Mouse (Mus musculus): ENCODE measurements around the gene Clec11a.
A peak's percentile ranks its signal among the peaks of the same experiment; 100 is the strongest.
"Not testable (repeated sequence)": the region's sequence is repeated elsewhere in the genome, so short reads cannot be mapped to it uniquely, and the experiment has no call there.

Gene Clec11a

GRCm38 (mm10) chr7:44322290-44322689 is 15.6 kb upstream of the Clec11a start:
- DNase-seq = no peak

DNA sequence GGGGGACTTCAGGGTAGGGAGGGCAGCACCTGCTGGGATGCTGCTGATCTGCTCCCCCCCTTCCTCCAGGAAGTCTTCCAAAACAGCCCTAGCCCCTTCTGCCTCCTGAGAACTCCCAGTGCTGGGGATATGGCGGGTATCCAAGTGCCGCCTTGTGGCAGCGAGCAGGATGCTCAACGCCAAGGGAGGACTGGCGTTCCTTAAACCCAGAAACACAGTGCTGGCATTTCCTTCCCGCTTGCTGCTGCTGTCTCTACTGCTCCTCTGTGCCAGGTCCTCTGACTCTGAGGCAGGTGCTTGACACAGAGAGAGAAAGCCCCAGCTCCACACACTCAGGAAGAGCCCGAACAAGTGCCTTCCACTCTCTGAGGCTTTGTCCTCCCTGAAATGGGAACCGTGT is 14.2 kb upstream of the Clec11a start:
- DNase-seq = no peak

- peak; percentile 72 to 75 for DNase-seq
These were observed 11.2 kb upstream of the Clec11a start for GRCm38 (mm10) chr7:44317913-44318312.

- DNase-seq = no peak
These were observed 5.8 kb upstream of the Clec11a start for GRCm38 (mm10) chr7:44312484-44312883.

DNA sequence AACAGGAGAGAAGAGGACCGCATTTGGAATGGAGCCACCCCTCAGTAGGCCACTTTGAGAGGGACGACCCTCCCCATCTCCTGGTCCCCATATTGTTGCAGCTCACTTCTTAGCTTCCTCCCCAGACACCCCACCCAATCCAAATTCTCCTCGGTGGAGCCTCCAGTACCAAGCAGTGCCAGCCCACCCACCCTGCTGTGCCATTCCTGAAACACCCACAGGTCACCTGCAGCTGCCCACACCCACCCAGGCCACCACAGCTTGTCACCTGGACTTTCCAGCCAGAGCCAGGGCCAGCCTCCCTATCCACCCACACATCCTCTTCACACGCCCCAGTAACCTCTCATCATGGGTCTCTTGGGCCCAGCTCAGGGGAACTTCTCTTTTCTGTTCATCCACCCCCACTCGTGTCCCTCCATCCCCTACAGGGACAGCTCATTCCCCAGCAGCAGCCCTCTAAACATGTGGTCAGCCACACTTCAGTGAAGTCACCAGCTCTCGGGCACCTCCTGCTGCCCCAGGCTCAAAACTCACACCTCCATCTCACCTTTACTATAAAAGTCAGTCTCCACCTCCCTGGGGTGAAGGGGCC is 5.1 kb upstream of the Clec11a start:
- peak; percentile 82 to 87 for DNase-seq

- peak; percentile 56 to 60 for DNase-seq
These were observed 4.4 kb upstream of the Clec11a start for GRCm38 (mm10) chr7:44310878-44311712.

- peak; percentile 48 to 51 for DNase-seq
These were observed 3.7 kb upstream of the Clec11a start for GRCm38 (mm10) chr7:44310285-44310877.

DNA sequence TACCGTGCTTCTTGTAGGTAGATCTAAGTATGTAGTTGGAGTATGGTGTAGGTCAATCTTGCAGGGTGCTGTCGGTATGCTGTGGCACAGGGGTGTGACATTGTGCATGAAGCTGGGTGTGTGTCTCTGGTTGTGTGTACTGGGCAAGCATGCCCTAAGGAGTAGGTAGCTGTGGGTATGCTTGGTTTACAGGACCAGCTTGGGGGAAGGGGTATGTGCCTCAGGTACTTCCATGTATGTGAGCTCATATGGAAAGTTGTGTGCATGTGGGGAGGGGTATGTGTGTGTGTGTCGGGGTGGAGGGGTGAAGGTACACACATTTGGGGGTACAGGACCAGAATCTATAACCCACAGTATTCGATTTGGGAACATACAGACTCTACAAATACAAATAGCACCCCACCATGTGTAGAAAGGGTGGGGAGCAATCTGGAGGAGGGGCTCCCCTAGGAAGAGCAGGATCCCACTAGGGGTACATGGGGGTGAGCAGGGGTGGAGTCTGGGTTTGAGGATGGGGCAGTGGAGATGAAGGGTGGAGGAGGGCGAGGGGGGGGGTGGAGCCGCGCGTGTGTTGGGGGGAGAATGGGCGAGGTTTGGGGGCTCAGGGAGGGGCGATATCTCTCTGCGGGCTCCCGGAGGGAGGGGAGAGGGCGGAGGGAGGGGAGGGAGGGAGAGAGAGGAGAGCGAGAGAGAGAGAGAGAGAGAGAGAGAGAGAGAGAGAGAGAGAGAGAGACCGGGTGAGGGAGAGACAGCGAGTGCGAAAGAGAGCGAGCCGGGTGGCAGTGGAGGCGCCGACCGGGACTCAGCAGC is 3.0 kb upstream of the Clec11a start, which contains the start of gene Shank1:
Shank1 (plus strand) TSS at position 779 of the 810 bp plus-strand sequence.
- no peak for DNase-seq

- no peak for DNase-seq
These were observed 739 bp upstream of the Clec11a start for GRCm38 (mm10) chr7:44307261-44308020.

- DNase-seq = no peak
These were observed 1.0 kb downstream of the Clec11a start for GRCm38 (mm10) chr7:44305686-44306085.

- DNase-seq = peak; percentile 94 to 98
These were observed 1.7 kb downstream of the Clec11a start for GRCm38 (mm10) chr7:44304775-44305641.

DNA sequence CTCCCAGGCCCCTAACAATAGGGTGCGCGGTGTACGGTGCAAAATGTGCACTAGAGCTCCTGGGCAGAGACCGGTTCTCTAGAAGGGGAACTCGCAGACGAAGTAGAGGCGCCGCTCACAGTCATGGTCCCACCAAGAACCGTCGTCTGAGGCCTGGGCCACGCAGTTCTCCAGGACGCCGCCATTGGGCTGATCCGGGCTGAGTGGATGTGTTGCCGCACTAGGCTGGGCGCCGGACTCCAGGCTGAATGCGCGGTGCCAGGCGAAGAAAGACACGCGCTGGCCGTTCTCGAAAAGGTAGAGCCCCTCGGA is 2.3 kb downstream of the Clec11a start:
- no peak for DNase-seq

DNA sequence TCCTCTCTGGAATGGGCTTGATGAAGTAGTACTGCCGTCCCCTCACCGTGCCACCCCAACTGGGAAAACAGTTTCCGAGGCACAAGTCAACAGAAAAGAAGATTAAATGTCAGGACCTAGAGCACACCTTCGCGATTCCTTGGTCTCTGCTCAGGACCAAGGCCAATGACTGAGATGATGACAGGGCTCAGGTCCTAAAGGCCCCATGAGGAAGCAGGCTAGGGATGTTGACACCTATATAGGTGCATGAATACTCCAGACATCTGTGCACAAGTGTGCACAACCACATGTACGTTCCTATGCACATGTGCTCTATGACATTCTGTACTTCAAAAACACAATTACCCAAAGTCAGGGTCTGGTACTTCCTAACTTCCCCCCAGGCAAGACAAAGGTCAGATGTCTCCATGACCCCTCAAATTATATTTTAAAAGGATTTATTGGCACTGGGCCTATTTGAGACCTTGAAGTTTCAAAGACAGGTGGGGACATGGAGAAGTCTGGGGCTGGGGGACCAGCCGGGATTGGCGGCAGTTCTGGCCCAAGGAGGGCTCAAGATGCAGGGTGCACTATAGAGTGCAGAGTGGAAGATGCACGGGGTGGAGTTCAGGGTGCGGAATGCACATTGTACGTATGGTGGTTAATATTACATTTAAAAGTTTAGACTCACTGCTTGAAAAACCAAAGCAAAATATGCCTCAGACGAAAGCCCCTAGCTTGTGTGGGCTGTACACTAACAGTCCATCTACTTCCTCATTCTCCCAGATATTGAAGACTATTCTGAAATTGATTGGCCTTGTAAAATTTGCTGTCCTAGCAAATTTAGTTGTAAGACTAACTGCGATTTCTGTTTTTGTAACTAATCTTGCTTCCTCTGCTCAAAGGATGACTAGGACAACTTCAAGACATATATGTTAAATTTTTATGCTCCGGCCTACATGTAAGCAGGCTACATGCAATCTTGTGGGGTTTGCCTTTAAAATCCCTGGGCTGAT is 3.1 kb downstream of the Clec11a start:
- no peak for DNase-seq

DNA sequence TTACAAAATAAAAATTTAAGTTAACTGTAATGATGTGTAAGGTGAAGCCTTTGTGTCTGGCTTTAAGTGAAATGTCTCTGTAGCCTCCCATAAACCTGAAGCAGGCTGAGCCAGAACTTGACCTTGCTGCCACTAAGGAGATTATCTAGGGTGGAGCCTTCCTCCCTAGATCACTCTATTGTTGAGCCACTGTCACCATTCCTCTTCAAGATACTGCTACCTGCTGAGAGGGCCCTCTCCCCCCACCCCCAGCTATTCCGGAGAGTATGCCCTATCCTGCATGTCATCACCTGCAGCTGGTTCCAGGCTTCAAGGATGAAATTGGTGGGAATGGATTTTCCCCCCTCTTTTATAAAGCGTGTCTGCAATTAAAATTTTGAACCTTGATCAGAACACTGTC is 9.2 kb downstream of the Clec11a start:
- DNase-seq = not testable (repeated sequence)

DNA sequence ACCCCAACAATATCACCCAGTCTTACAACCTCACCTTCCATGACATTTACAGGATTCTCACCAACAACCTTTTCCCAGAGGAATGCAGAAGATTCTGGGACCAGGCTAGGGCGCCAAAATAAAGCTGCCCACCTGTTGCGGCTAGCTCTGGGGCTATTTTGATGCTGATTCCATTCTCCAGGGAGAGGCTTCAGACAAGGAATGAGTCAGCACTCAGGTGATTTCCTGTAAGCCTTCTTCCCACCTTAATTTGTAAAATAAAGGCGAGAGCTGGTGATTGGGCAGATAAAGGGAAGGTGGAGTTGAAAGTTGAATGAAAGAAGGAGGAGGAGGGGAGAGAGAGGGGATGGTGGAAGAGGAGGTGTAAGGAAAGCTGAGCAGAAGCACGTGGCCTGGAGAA is 15.3 kb downstream of the Clec11a start:
- DNase-seq = no peak

DNA sequence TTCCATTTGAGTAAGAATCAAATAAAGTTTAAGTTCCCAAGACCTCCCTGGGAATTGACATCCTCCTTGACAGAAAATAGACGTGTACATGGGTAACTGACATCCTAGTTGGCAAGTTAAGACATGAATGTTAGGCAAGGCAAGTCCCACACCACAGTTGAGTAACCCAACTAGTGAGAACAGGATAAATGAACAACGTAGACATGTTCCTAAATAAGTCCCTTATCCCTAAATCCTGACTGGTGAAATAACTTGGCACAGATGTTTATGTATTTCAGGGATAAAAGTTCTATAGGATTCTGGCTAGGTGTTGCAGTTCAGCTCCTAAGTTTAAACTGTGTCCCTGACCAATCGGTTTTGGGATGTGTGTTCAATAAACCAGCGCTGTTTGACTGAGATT is 15.7 kb downstream of the Clec11a start:
- no peak for DNase-seq

DNA sequence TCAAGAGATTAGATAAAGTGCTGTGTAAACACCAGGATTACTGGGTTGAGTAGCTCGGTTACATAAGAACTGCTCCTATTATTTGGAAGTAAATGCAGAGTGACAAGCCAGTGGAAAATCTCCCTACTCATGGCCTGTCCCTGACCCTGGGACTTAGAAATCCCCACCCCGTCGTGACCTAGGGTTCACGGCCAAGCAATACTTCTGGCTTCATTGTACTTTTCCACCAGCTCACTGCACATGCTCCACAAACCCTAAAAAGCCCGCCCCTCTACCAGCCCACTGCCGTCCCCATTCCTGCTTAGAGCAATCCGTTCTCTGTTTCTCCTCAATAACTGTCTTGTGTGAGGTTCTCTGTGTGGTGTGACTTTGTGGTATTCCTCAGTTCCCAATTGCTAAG is 18.9 kb downstream of the Clec11a start:
- DNase-seq = no peak

DNA sequence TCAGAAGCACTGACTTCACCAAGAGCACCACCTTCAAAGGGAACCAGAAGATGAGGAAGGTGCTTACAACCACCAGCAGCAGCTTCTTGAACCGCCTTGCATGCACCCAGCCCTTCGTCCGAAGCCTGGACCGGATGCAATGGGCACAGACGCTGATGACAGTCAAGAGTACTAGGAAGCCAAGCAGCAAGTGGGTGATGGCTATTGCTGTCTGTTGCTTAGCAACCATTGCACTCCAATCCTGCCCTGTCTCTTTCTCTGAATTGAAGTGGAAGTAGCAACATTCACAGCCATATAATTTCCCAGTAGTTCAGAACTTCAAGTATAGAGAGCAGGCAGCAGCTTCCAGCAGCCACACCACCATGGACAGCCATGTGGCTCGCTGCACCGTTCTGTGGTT is 25.1 kb downstream of the Clec11a start:
- DNase-seq = no peak

GRCm38 (mm10) chr7:44280959-44281358 is 25.7 kb downstream of the Clec11a start:
- DNase-seq = no peak

DNA sequence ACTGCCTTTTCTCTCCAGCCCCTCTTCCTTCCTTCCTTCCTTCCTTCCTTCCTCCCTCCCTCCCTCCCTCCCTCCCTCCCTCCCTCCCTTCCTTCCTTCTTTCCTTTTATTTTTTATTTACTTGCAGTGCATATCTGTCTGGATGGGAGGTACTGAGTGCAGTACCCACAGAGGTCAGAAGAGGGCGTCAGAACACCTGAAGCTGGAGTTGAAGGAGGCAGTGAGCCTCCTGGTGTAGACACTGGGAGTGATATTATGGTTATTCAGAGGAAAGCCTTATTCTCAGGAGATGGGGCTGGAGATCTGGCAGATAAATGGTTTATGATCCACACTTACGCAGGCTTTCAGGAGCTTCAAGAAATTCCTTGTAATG is 29.5 kb downstream of the Clec11a start:
- peak; percentile 82 to 84 for DNase-seq

Measured in B cell, adult 2 months (primary cell).